Mouse (Mus musculus): ENCODE measurements around the gene 1700080E11Rik. TPM values are rescaled to one million over a fixed set of nuclear protein-coding genes. Genes with fewer than 3 reads are reported as not detected.

Gene 1700080E11Rik
- not detected in 2 replicates for polyA plus RNA-seq (2011; ENCODE audit: insufficient read depth, insufficient read length, low replicate concordance, missing spikeins)

GRCm38 (mm10) chr9:105144992-105145391, at the start of gene 1700080E11Rik:
1700080E11Rik (minus strand) TSS chr9:105145092.
- Histone ChIP-seq H3K27ac (ENCODE audit: control insufficient read depth, insufficient read depth, low read depth, low read length, poor library complexity) (no peak within 1 kb of the TSS), H3K4me1 (ENCODE audit: control insufficient read depth, insufficient read depth, low read length) (no peaks in the 10 kb centered on the region), H3K4me3 (replicated peaks; ENCODE audit: control insufficient read depth, low read depth, low read length) (no peak within 1 kb of the TSS)
- 76% methylated on average over 6 of the region's 6 CpGs for WGBS
- TF ChIP-seq CTCF (IDR thresholded peaks at IDR 0.05; ENCODE audit: control insufficient read depth, insufficient read depth, low read length): no peak
- TF ChIP-seq POLR2A (IDR thresholded peaks at IDR 0.05; ENCODE audit: borderline replicate concordance, control insufficient read depth, low read depth, low read length): no peak

GRCm38 (mm10) chr9:105186725-105187124, 41.8 kb upstream of the 1700080E11Rik start:
- whole genome bisulfite sequencing: 20% methylated on average over 3 of the region's 3 CpGs
- TF ChIP-seq POLR2A (IDR thresholded peaks at IDR 0.05; ENCODE audit: borderline replicate concordance, control insufficient read depth, low read depth, low read length) (no peak), CTCF (IDR thresholded peaks at IDR 0.05; ENCODE audit: control insufficient read depth, insufficient read depth, low read length) (no peak)
- no peaks in the 10 kb centered on the region for H3K4me1 ChIP-seq (ENCODE audit: control insufficient read depth, insufficient read depth, low read length)
- H3K4me3 ChIP-seq (replicated peaks; ENCODE audit: control insufficient read depth, low read depth, low read length): no peak overlapping the region
- H3K27ac ChIP-seq (ENCODE audit: control insufficient read depth, insufficient read depth, low read depth, low read length, poor library complexity): no peak overlapping the region

GRCm38 (mm10) chr9:105182392-105182791, 37.5 kb upstream of the 1700080E11Rik start:
- TF ChIP-seq CTCF (IDR thresholded peaks at IDR 0.05; ENCODE audit: control insufficient read depth, insufficient read depth, low read length) (no peak), POLR2A (IDR thresholded peaks at IDR 0.05; ENCODE audit: borderline replicate concordance, control insufficient read depth, low read depth, low read length) (no peak)
- H3K4me1 ChIP-seq (ENCODE audit: control insufficient read depth, insufficient read depth, low read length): no peaks in the 10 kb centered on the region
- WGBS: 78% methylated on average over 3 of the region's 3 CpGs
- no peak overlapping the region for H3K27ac ChIP-seq (ENCODE audit: control insufficient read depth, insufficient read depth, low read depth, low read length, poor library complexity)
- H3K4me3 ChIP-seq (replicated peaks; ENCODE audit: control insufficient read depth, low read depth, low read length): no peak overlapping the region

GRCm38 (mm10) chr9:105139204-105139603, 5.7 kb downstream of the 1700080E11Rik start:
- no peak overlapping the region for H3K4me3 ChIP-seq (replicated peaks; ENCODE audit: control insufficient read depth, low read depth, low read length)
- no peak overlapping the region for H3K27ac ChIP-seq (ENCODE audit: control insufficient read depth, insufficient read depth, low read depth, low read length, poor library complexity)
- H3K4me1 ChIP-seq (ENCODE audit: control insufficient read depth, insufficient read depth, low read length): no peaks in the 10 kb centered on the region
- WGBS: 40% methylated on average over 6 of the region's 6 CpGs
- TF ChIP-seq CTCF (IDR thresholded peaks at IDR 0.05; ENCODE audit: control insufficient read depth, insufficient read depth, low read length) (no peak), POLR2A (IDR thresholded peaks at IDR 0.05; ENCODE audit: borderline replicate concordance, control insufficient read depth, low read depth, low read length) (no peak)

GRCm38 (mm10) chr9:105136404-105136803, 8.5 kb downstream of the 1700080E11Rik start:
- 56% methylated on average over 1 of the region's 1 CpGs for WGBS
- no peak overlapping the region for H3K27ac ChIP-seq (ENCODE audit: control insufficient read depth, insufficient read depth, low read depth, low read length, poor library complexity)
- no peak overlapping the region for H3K4me3 ChIP-seq (replicated peaks; ENCODE audit: control insufficient read depth, low read depth, low read length)
- no peak for TF ChIP-seq CTCF (IDR thresholded peaks at IDR 0.05; ENCODE audit: control insufficient read depth, insufficient read depth, low read length)
- TF ChIP-seq POLR2A (IDR thresholded peaks at IDR 0.05; ENCODE audit: borderline replicate concordance, control insufficient read depth, low read depth, low read length): no peak
- H3K4me1 ChIP-seq (ENCODE audit: control insufficient read depth, insufficient read depth, low read length): no peaks in the 10 kb centered on the region

GRCm38 (mm10) chr9:105134536-105134935, 10.4 kb downstream of the 1700080E11Rik start:
- Histone ChIP-seq H3K4me3 (replicated peaks; ENCODE audit: control insufficient read depth, low read depth, low read length) (no peak overlapping the region), H3K27ac (ENCODE audit: control insufficient read depth, insufficient read depth, low read depth, low read length, poor library complexity) (no peak overlapping the region), H3K4me1 (ENCODE audit: control insufficient read depth, insufficient read depth, low read length) (no peaks in the 10 kb centered on the region)
- 41% methylated on average over 5 of the region's 5 CpGs for WGBS
- TF ChIP-seq CTCF (IDR thresholded peaks at IDR 0.05; ENCODE audit: control insufficient read depth, insufficient read depth, low read length) (no peak), POLR2A (IDR thresholded peaks at IDR 0.05; ENCODE audit: borderline replicate concordance, control insufficient read depth, low read depth, low read length) (no peak)

- H3K4me3 ChIP-seq (replicated peaks; ENCODE audit: control insufficient read depth, low read depth, low read length): no peak overlapping the region
- 23% methylated on average over 5 of the region's 5 CpGs for WGBS
- H3K4me1 ChIP-seq (ENCODE audit: control insufficient read depth, insufficient read depth, low read length): no peaks in the 10 kb centered on the region
- 0 out of 2 replicates have a peak overlapping the region, but pooled peaks have one; percentile 19 for H3K27ac ChIP-seq (ENCODE audit: control insufficient read depth, insufficient read depth, low read depth, low read length, poor library complexity)
- TF ChIP-seq POLR2A (IDR thresholded peaks at IDR 0.05; ENCODE audit: borderline replicate concordance, control insufficient read depth, low read depth, low read length) (no peak), CTCF (IDR thresholded peaks at IDR 0.05; ENCODE audit: control insufficient read depth, insufficient read depth, low read length) (no peak)
Observed at GRCm38 (mm10) chr9:105132002-105132367, 12.9 kb downstream of the 1700080E11Rik start.

GRCm38 (mm10) chr9:105131253-105132001, 13.5 kb downstream of the 1700080E11Rik start, which contains the start of gene Nudt16:
Nudt16 (minus strand) TSS chr9:105131824.
- Histone ChIP-seq H3K27ac (ENCODE audit: control insufficient read depth, insufficient read depth, low read depth, low read length, poor library complexity) (peak within 1 kb of the TSS; percentile 86), H3K4me1 (ENCODE audit: control insufficient read depth, insufficient read depth, low read length) (no peaks in the 10 kb centered on the region), H3K4me3 (replicated peaks; ENCODE audit: control insufficient read depth, low read depth, low read length) (peak within 1 kb of the TSS; percentile 91)
- under 1% methylated on average over 60 of the region's 60 CpGs for WGBS
- no peak; the same call in 1 of the 2 replicates for TF ChIP-seq CTCF (IDR thresholded peaks at IDR 0.05; ENCODE audit: control insufficient read depth, insufficient read depth, low read length)
- peak; percentile 90; the same call in 1 of the 2 replicates for TF ChIP-seq POLR2A (IDR thresholded peaks at IDR 0.05; ENCODE audit: borderline replicate concordance, control insufficient read depth, low read depth, low read length)
